Mouse (Mus musculus) telencephalon, adult 2 months (tissue): Measurements from ENCODE around the gene Aph1a.
"Not testable (repeated sequence)": the region's sequence is repeated elsewhere in the genome, so short reads cannot be mapped to it uniquely, and the experiment has no call there.

ENCODE experiments used
- DNase-seq: peaks from one replicate; pipeline ENCODE4 v3.0.0-alpha.2; 2011; ENCODE audit warnings: low read depth, low spot score

Aph1a gene

GRCm38 (mm10) chr3:95893606-95894316 lies at the start of gene Aph1a:
Aph1a (plus strand) TSS chr3:95893969.
- DNase-seq: peak; percentile 99

GRCm38 (mm10) chr3:95850611-95851010 lies 43.2 kb upstream of the Aph1a start:
- no peak for DNase-seq

DNA sequence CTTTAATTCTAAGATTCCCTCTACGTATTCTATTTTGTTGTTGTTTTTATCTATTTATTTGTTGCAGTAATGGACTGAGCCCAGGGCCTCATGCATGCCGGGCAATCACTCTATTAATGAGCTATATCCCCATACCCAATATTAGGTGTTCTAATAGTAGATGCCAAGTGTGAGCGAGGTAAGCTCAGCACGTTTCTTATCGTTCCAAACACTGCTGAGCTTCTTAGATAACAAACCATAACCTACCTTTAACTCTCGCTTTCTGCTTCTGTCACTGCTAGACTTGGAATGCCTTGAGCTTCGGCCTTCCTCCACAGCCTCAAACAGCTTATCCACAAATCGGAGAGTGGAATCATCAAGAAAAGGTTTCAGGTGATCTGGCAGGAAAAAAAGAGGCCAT lies 42.5 kb upstream of the Aph1a start:
- DNase-seq: no peak

DNA sequence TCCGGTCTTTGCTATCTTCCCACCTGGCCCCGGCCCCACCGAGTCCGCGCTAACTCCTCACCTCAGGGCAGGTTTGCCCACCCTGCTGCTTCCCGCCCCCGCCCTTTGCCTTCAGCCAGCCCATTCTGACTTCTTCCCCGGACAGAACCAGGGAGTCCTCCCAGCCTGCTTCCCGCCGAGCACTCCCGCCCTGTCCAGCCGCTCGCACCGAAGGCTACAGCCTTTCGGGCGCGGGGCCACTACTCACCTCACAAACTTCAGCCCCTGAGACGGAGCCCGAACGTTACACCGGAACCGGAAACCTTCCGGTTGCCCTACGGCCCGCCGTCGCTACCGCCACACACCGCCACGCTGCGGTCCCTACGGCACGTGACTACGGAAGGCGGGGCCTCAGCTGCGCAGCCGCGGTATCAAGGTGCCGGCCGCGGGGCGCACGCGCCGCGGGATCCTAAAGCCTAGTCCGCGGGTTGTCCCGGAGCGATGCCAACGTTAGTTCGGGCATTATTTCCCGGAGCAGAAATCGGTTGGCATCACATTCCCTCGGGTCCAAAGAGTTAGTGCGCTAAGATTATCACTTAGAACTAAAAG lies 38.2 kb upstream of the Aph1a start, which contains the start of gene Prpf3:
Prpf3 (minus strand) TSS at position 384 of the 588 bp plus-strand sequence.
- peak; percentile 88 for DNase-seq

- DNase-seq: no peak
Measured at GRCm38 (mm10) chr3:95856115-95856514, 37.7 kb upstream of the Aph1a start.

DNA sequence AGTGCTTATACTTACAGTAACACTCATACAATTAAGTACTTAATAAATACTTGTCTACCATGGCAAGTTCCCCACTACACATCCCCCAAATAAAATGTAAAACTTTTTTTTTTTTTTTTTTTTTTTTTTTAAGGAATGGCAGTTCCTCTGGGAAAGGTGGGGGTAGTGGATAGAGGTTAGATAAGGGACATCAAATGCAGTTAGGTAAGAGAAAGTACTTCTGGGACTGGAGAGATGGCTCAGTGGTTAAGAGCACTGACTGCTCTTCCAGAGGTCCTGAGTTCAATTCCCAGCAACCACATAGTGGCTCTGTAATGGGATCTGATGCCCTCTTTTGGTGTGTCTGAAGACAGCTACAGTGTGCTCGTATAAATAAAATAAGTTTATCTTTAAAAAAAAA lies 36.7 kb upstream of the Aph1a start:
- not testable (repeated sequence) for DNase-seq

- DNase-seq: not testable (repeated sequence)
Measured at GRCm38 (mm10) chr3:95858278-95858677, 35.5 kb upstream of the Aph1a start.

DNA sequence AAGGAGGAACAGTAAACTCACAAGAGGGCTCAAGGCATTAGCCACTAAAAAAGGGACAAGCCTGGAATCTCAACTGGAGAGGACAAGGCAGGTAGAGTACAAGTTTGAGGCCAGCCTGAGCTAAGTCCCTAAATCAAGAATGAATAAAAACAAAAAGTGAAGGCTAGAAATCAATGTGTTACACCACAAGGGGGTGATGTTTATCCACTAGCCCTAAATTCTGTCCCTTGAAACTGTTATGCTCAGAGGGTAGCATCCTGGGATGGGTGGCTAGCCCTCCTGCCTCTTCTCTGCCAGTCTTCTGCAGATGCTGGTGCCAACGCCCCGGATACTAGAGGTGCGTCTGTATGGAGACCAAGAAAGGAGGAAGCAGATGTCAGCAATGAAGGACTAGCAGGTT lies 33.4 kb upstream of the Aph1a start:
- DNase-seq: no peak

- DNase-seq: no peak
Measured at GRCm38 (mm10) chr3:95861216-95861615, 32.6 kb upstream of the Aph1a start.

GRCm38 (mm10) chr3:95861796-95862195 lies 32.0 kb upstream of the Aph1a start:
- no peak for DNase-seq

- no peak for DNase-seq
Measured at GRCm38 (mm10) chr3:95863578-95863977, 30.2 kb upstream of the Aph1a start.

DNA sequence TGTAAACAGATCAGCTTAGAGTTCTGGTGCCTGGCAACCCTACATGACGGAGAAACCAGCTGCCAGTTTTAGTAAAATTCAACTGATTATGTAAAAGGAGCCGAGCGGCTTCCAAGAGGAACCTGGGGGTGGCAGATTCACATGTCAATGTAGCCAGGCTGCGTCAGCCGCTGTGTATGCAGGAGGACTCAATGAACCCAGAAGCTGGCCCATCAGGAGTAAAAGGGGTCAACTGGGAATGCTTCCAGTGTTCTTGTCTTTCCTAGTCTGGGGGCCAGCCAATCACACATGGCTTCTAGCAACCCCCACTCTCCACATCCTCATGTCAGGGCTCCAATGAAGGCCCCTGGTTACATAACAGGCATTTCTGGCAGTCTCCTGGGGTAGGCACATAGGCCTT lies 28.7 kb upstream of the Aph1a start:
- DNase-seq: peak; percentile 94

- DNase-seq: no peak
Measured at GRCm38 (mm10) chr3:95865571-95865970, 28.2 kb upstream of the Aph1a start.

- DNase-seq: no peak
Measured at GRCm38 (mm10) chr3:95866071-95866470, 27.7 kb upstream of the Aph1a start.

- no peak for DNase-seq
Measured at GRCm38 (mm10) chr3:95867408-95867807, 26.4 kb upstream of the Aph1a start.

- no peak for DNase-seq
Measured at GRCm38 (mm10) chr3:95870976-95871375, 22.8 kb upstream of the Aph1a start.

GRCm38 (mm10) chr3:95871392-95871867 lies 22.3 kb upstream of the Aph1a start, which contains the start of gene Mrps21:
Mrps21 (minus strand) TSS chr3:95871519.
- peak; percentile 91 for DNase-seq

- no peak for DNase-seq
Measured at GRCm38 (mm10) chr3:95872048-95872447, 21.7 kb upstream of the Aph1a start.

DNA sequence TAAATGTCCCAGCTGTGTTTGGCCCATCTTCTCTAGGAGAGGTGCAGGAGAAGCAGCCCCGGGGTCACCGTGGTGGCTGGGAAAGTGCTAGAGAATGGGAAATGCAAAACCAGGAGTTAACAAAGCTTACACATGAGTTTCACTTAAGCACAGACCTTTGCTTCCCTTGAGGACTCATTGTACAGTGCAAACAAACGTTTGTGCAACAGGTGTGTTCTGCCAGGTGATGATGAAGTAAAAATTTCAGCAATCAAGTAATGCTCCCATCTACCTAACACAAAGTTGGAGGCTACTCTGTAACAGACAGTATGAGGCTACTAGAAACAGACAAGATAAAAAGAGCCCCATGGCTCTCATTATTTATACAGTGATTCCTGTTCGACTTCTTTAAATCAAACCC lies 14.7 kb upstream of the Aph1a start:
- DNase-seq: no peak

DNA sequence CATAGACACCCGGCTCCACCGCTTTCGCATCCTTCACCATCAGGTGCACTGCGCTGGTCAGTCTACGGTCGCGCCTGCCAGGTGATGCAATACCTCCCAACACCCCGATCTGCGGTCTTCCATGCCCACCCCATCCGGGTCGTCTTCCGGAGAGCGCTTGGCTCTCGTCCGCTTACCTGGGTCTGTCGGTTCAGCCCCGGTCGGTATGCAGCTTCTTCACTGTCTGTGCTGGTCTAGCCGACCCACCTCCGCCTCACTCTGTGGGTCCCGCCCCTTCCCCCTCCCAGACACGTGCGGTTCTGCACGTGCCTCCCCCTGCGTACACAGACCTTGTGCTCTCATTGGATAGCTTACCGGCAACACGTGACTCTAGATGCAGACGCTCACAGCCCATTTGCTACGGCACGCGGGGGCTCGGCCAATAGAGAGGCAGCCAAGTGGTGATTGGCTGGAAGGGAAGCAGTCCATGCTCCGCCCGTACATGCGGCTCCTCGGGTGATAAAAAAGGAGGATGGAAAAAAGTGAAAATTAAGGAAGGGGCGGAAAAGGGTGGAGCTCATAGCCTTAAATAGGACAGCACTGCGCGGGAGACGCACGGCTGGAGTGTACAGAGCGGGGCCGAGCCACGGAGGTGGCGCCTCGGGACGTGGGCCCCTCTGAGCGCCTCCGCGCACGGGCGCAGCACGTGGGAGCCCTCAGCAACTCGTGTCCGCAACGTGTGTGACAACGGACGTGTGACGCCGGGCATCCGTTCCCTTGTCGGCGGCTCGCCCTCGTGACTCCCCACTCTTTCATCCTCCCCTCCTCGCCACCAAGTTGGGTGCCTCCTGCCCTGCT lies 11.6 kb upstream of the Aph1a start, which contains the start of gene Ciart:
Ciart (minus strand) TSS at position 273 of the 837 bp plus-strand sequence.
- DNase-seq: peak; percentile 99

DNA sequence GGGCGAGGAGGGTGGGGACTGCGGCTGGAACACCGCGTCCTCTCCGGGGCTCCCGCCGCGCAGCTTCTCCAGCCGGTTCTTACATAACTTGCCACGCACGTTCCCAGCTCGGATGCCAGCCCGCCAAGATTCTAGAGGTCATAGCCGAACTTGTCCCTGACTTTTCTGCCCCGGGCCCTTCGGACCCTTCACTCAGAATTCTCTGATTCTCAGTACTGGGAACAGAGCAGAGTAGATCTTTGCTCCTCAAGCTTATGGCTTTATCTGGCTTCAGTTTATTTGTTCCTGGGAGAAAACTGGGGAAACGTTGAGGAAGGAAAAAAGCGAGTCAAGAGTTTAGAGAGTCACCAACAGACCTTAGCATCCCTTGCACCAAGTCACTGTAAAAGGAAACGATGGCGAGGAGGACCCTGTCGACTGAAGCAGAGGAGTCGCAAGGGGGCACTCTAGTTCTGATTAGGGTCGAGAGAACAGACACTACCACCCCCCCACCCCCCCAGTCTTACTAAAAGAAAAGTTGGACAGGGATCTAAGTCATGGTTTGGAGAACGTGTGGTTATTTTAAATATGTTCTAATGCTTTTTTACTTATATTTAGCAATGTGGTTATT lies 10.8 kb upstream of the Aph1a start:
- no peak for DNase-seq

DNA sequence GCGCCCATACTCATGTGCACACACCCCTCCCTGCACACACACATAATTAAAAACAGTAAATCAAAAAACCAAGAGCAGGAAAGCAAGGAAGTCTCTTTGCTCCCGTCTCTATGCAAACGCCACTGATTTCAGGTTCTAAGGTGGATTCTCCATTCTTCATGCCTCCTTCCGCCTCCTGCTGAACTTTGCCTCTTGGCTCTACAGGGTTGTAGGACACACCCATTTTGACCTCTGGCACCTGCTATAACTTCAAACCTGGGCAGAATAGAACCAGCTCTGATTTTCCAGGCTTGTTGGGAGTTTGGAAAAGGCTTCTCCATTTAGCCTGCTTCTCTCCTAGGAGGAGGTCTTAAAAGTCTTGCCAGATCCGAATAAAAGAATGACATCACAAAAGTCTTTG lies 9.4 kb upstream of the Aph1a start:
- no peak for DNase-seq
